Mouse (Mus musculus) CH12.LX (cell line): Measurements from ENCODE around the gene Tmem171. TPM values are rescaled to one million over a fixed set of nuclear protein-coding genes. Genes with fewer than 3 reads are reported as not detected.

Experiments used
- DNase-seq: peaks from one replicate; pipeline ENCODE4 v3.0.0-alpha.2; 2013; ENCODE audit errors: extremely low read depth
- H3K27ac ChIP-seq: 2 replicates; pipeline ENCODE4 v1.5.1; 2012; ENCODE audit warnings: low read depth, mild to moderate bottlenecking, control low read depth, moderate library complexity; ENCODE audit not compliant: insufficient read depth
- H3K27me3 ChIP-seq: replicated peaks from 2 replicates; pipeline ENCODE3; 2012; ENCODE audit warnings: inconsistent platforms
- H3K36me3 ChIP-seq, 2 experiments: replicated peaks in 1 of 2; 2 replicates each; pipeline versions ENCODE3 to v1.6.1; 2012; ENCODE audit warnings: inconsistent platforms in 1 of 2, low read length in 1 of 2, mild to moderate bottlenecking in 1 of 2, mixed read lengths in 1 of 2, moderate library complexity in 1 of 2; ENCODE audit not compliant: control insufficient read depth in 1 of 2, insufficient read depth in 1 of 2
- H3K4me1 ChIP-seq, 2 experiments: 2 replicates each; pipeline ENCODE4 v1.6.1; 2012; ENCODE audit warnings: inconsistent platforms in 1 of 2, moderate library complexity in 1 of 2; ENCODE audit not compliant: insufficient read depth in 2 of 2, control insufficient read depth in 1 of 2
- H3K4me2 ChIP-seq: 2 replicates; pipeline ENCODE4 v1.6.1; 2012; ENCODE audit warnings: low read depth, mild to moderate bottlenecking, control low read depth; ENCODE audit not compliant: poor library complexity, insufficient read depth, severe bottlenecking
- H3K4me3 ChIP-seq, 3 experiments: fragments of 150-350 bp in 1 of 3; sonication (generic) in 1 of 3; replicated peaks in 1 of 3; 2 replicates each; pipeline versions ENCODE3 to v1.5.1; 2011 to 2012; ENCODE audit warnings: low read depth in 2 of 3, low read length in 2 of 3, mild to moderate bottlenecking in 2 of 3, moderate library complexity in 2 of 3, control low read depth in 1 of 3, improper control_type of control experiment in 1 of 3, inconsistent platforms in 1 of 3, mixed read lengths in 1 of 3; ENCODE audit not compliant: poor library complexity in 1 of 3
- H3K79me2 ChIP-seq: replicated peaks from 2 replicates; pipeline ENCODE4 v1.6.1; 2012; ENCODE audit warnings: mild to moderate bottlenecking, moderate library complexity; ENCODE audit not compliant: control insufficient read depth, poor library complexity, insufficient read depth, severe bottlenecking; ENCODE audit errors: extremely low read depth
- H3K9ac ChIP-seq: 2 replicates; pipeline ENCODE4 v1.6.1; 2012; ENCODE audit warnings: low read depth, mild to moderate bottlenecking, control low read depth, moderate library complexity; ENCODE audit not compliant: insufficient read depth
- H3K9me3 ChIP-seq: replicated peaks from 2 replicates; pipeline ENCODE3; 2012; ENCODE audit warnings: low read length, inconsistent platforms, mixed read lengths
- BHLHE40 ChIP-seq: IDR thresholded peaks from 2 replicates; pipeline ENCODE4 v1.6.1; 2011; ENCODE audit warnings: mild to moderate bottlenecking, low read depth, low read length, improper control_type of control experiment
- CHD1 ChIP-seq: IDR thresholded peaks from 2 replicates; pipeline ENCODE4 v1.6.1; 2012; ENCODE audit warnings: low read depth, low read length, improper control_type of control experiment, inconsistent platforms
- CHD2 ChIP-seq: IDR thresholded peaks from 2 replicates; pipeline ENCODE4 v1.6.1; 2011; ENCODE audit warnings: low read length, improper control_type of control experiment
- ELF1 ChIP-seq: IDR thresholded peaks from 2 replicates; pipeline ENCODE4 v1.6.1; 2014; ENCODE audit warnings: low read depth, mild to moderate bottlenecking, inconsistent platforms, low read length, improper control_type of control experiment
- EP300 ChIP-seq: IDR thresholded peaks from 2 replicates; pipeline ENCODE4 v1.6.1; 2011; ENCODE audit warnings: low read length, improper control_type of control experiment
- GABPA ChIP-seq: IDR thresholded peaks from 2 replicates; pipeline ENCODE4 v1.6.1; 2012; ENCODE audit warnings: low read depth, low read length, improper control_type of control experiment, inconsistent platforms; ENCODE audit not compliant: insufficient replicate concordance
- IRF4 ChIP-seq: IDR thresholded peaks from 2 replicates; pipeline ENCODE4 v1.6.1; 2014; ENCODE audit warnings: low read depth, mild to moderate bottlenecking, inconsistent platforms, low read length, improper control_type of control experiment
- JUND ChIP-seq: conservative IDR thresholded peaks from 2 replicates; pipeline ENCODE4 v1.6.1; 2011; ENCODE audit warnings: low read depth, low read length, improper control_type of control experiment
- MAFK ChIP-seq: IDR thresholded peaks from 2 replicates; pipeline ENCODE4 v1.6.1; 2011; ENCODE audit warnings: low read length, improper control_type of control experiment; ENCODE audit not compliant: insufficient replicate concordance
- NRF1 ChIP-seq: IDR thresholded peaks from 2 replicates; pipeline ENCODE4 v1.6.1; 2014; ENCODE audit warnings: low read depth, mild to moderate bottlenecking, inconsistent platforms, low read length, improper control_type of control experiment, moderate library complexity
- PAX5 ChIP-seq: IDR thresholded peaks from 2 replicates; pipeline ENCODE4 v1.6.1; 2012; ENCODE audit warnings: low read length, inconsistent platforms, mixed read lengths
- POLR2A ChIP-seq: IDR thresholded peaks from 2 replicates; pipeline ENCODE4 v1.6.1; 2011; ENCODE audit warnings: low read depth, mild to moderate bottlenecking, improper control_type of control experiment, low read length
- POLR2AphosphoS2 ChIP-seq: IDR thresholded peaks from 2 replicates; pipeline ENCODE4 v1.6.1; 2011; ENCODE audit warnings: low read depth, low read length, improper control_type of control experiment
- RAD21 ChIP-seq: IDR thresholded peaks from 2 replicates; pipeline ENCODE4 v1.6.1; 2011; ENCODE audit warnings: low read depth, mild to moderate bottlenecking, low read length, improper control_type of control experiment, moderate library complexity
- RCOR1 ChIP-seq: conservative IDR thresholded peaks from 2 replicates; pipeline ENCODE4 v1.6.1; 2012; ENCODE audit warnings: low read depth, mild to moderate bottlenecking, inconsistent platforms, low read length, improper control_type of control experiment
- SIN3A ChIP-seq: IDR thresholded peaks from 2 replicates; pipeline ENCODE4 v1.6.1; 2012; ENCODE audit warnings: low read length, improper control_type of control experiment, inconsistent platforms
- SMC3 ChIP-seq: IDR thresholded peaks from 2 replicates; pipeline ENCODE4 v1.6.1; 2011; ENCODE audit warnings: low read depth, low read length, improper control_type of control experiment
- TBP ChIP-seq: conservative IDR thresholded peaks from 2 replicates; pipeline ENCODE4 v1.6.1; 2011; ENCODE audit warnings: low read depth, low read length, improper control_type of control experiment
- TCF12 ChIP-seq: IDR thresholded peaks from 2 replicates; pipeline ENCODE4 v1.6.1; 2014; ENCODE audit warnings: low read depth, mild to moderate bottlenecking, inconsistent platforms, low read length, improper control_type of control experiment
- USF1 ChIP-seq: IDR thresholded peaks from 2 replicates; pipeline ENCODE4 v1.6.1; 2014; ENCODE audit warnings: low read depth, mild to moderate bottlenecking, inconsistent platforms, low read length, improper control_type of control experiment
- USF2 ChIP-seq: conservative IDR thresholded peaks from 2 replicates; pipeline ENCODE4 v1.6.1; 2011; ENCODE audit warnings: low read depth, low read length, improper control_type of control experiment
- ZC3H11A ChIP-seq: IDR thresholded peaks from 2 replicates; pipeline ENCODE4 v1.6.1; 2012; ENCODE audit warnings: low read depth, mild to moderate bottlenecking, inconsistent platforms, low read length, improper control_type of control experiment
- ZKSCAN1 ChIP-seq: IDR thresholded peaks from 2 replicates; pipeline ENCODE4 v1.6.1; 2012; ENCODE audit warnings: low read depth, inconsistent platforms, low read length, improper control_type of control experiment, borderline replicate concordance
- ZNF384 ChIP-seq: IDR thresholded peaks from 2 replicates; pipeline ENCODE4 v1.6.1; 2012; ENCODE audit warnings: low read depth, low read length, improper control_type of control experiment, inconsistent platforms
- dilution Hi-C: fragments of 300-500 bp; cut with MboI; formaldehyde crosslinking; loops from 2 replicates; pipeline ENCODE4 v1.14.3; 2020; ENCODE audit warnings: low sequenced_read_pairs; ENCODE audit not compliant: extremely low pct_unique_long_range_greater_than_20kb, extremely low pct_ligation_motif_present
- in situ Hi-C: fragments of 300-500 bp; cut with MboI; formaldehyde crosslinking; loops from 3 replicates; pipeline ENCODE4 v1.14.3; 2019; ENCODE audit warnings: low sequenced_read_pairs, low pct_ligation_motif_present, low pct_unique_long_range_greater_than_20kb, mixed read lengths
- polyA plus RNA-seq: library from polyadenylated mRNA; unstranded; fragments of >175 nt; gene quantifications from 2 replicates; pipeline ENCODE4 v1.2.1, GENCODE M21; 2012; ENCODE audit warnings: low read depth; ENCODE audit not compliant: insufficient read length
- total RNA-seq, 2 experiments: library from RNA; depleted of rRNA; stranded (reverse); fragments of 300-350 nt in 1 of 2; fragments of >200 nt in 1 of 2; gene quantifications; 2 replicates each; pipeline ENCODE4 v1.2.3; 2012 to 2014

Tmem171 gene
- total and polyA plus RNA-seq, 3 experiments: not detected

DNA sequence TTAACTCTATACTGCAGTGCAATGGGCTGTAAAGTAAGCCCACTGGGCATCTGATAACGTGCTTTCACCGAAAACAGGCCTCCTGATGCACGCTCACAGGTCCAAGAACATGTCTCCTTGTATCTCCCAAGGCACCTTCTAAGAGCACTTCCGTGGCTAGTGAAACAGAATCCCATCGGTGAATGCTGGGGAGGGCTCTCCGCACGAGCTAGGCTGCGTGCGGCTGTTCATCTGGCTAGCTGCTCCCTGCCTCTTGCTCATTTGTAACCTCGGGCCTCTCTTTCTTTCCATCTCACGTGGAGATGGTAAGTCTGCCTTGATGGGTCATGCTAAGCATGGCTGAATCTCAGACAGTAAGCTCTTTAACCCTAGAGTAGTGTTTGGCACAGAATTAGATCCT lies 3.7 kb downstream of the Tmem171 start:
- dilution Hi-C loops (no loop called here), in situ Hi-C loops (no loop called here)
- Histone ChIP-seq H3K4me3 (no peak overlapping the region), H3K27ac (no peak overlapping the region), H3K4me1 (peaks cover 7 to 39% of the 10 kb centered on the region in 2 experiments), H3K36me3 (no peaks in the 10 kb centered on the region), H3K79me2 (no peaks in the 10 kb centered on the region), H3K9ac (no peak overlapping the region), H3K9me3 (no peaks in the 10 kb centered on the region), H3K27me3 (no peaks in the 10 kb centered on the region), H3K4me2 (no peak overlapping the region)
- no peak for TF ChIP-seq ZC3H11A
- no peak for TF ChIP-seq GABPA
- TF ChIP-seq EP300: no peak
- TF ChIP-seq NRF1: no peak
- TF ChIP-seq ELF1: no peak
- no peak for TF ChIP-seq TBP
- no peak for TF ChIP-seq IRF4
- TF ChIP-seq USF1: no peak
- no peak for TF ChIP-seq PAX5
- no peak for TF ChIP-seq RAD21
- TF ChIP-seq SIN3A: no peak
- no peak for TF ChIP-seq MAFK
- no peak for TF ChIP-seq JUND
- no peak for TF ChIP-seq ZNF384
- no peak for TF ChIP-seq POLR2A
- TF ChIP-seq SMC3: no peak
- TF ChIP-seq ZKSCAN1: no peak
- TF ChIP-seq TCF12: no peak
- no peak for TF ChIP-seq BHLHE40
- no peak for DNase-seq

GRCm38 (mm10) chr13:98689605-98690290 lies 4.9 kb downstream of the Tmem171 start:
- Histone ChIP-seq H3K9me3 (no peaks in the 10 kb centered on the region), H3K36me3 (no peaks in the 10 kb centered on the region), H3K27me3 (no peaks in the 10 kb centered on the region), H3K79me2 (no peaks in the 10 kb centered on the region), H3K4me2 (no peak overlapping the region), H3K4me1 (peaks cover 7 to 31% of the 10 kb centered on the region in 2 experiments), H3K4me3 (no peak overlapping the region), H3K9ac (no peak overlapping the region), H3K27ac (no peak overlapping the region)
- DNase-seq: no peak
- dilution Hi-C loops (no loop called here), in situ Hi-C loops (no loop called here)
- TF ChIP-seq MAFK: no peak
- no peak for TF ChIP-seq RCOR1
- no peak for TF ChIP-seq SIN3A
- TF ChIP-seq USF2: no peak
- no peak for TF ChIP-seq JUND
- TF ChIP-seq CHD1: no peak
- no peak for TF ChIP-seq RAD21
- no peak for TF ChIP-seq POLR2AphosphoS2
- TF ChIP-seq EP300: no peak
- TF ChIP-seq CHD2: no peak
